Mouse (Mus musculus): ENCODE measurements around the gene Cym. TPM values are rescaled to one million over a fixed set of nuclear protein-coding genes. Genes with fewer than 3 reads are reported as not detected.

Cym gene
- total RNA-seq (2014; rRNA removed) (not detected in 2 replicates), polyA plus RNA-seq (2015; fragmentation: Nextera tagmentation; extraction: Ambion mirVana) (not detected in 2 replicates)

DNA sequence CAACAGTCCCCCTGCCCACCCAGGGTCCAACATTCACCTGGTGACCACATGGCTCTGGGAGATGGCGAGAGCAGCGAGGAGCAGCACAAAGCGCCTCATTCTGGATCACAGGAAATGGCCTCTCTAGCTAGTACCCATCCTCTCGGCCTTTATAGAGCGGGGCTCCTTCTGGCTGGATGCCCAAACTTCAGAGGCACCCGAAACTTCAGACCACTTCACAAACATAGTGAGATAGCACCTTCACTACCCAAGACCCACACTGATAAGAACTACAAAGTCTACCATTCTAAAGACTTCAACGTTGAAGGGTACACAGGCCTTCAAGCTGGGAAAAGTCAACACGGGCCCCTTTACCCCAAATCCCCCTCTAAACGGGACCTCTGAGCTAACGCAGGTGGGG lies at the start of gene Cym:
TSS of gene Cym (minus strand) at position 125 of the 400 bp plus-strand sequence.
- no peak for DNase-seq
- no peaks in the 10 kb centered on the region for H3K36me3 ChIP-seq (ENCODE audit: insufficient read depth)
- no peak within 1 kb of the TSS for H3K9ac ChIP-seq
- WGBS: 91% methylated on average over 10 of the region's 10 CpGs
- no peaks in the 10 kb centered on the region for H3K27me3 ChIP-seq (ENCODE audit: insufficient read depth, low read length)
- TF ChIP-seq CTCF (IDR thresholded peaks at IDR 0.05; ENCODE audit: low read depth): no peak
- no peaks in the 10 kb centered on the region for H3K4me1 ChIP-seq (ENCODE audit: insufficient read depth)
- no peak within 1 kb of the TSS for H3K4me3 ChIP-seq (ENCODE audit: low read depth, low read length)
- no peak within 1 kb of the TSS for H3K27ac ChIP-seq (ENCODE audit: low read depth, low read length)
- no peak for ATAC-seq
- no peak within 1 kb of the TSS for H3K4me2 ChIP-seq (ENCODE audit: low read depth)
- no peaks in the 10 kb centered on the region for H3K9me3 ChIP-seq (ENCODE audit: low read length)

DNA sequence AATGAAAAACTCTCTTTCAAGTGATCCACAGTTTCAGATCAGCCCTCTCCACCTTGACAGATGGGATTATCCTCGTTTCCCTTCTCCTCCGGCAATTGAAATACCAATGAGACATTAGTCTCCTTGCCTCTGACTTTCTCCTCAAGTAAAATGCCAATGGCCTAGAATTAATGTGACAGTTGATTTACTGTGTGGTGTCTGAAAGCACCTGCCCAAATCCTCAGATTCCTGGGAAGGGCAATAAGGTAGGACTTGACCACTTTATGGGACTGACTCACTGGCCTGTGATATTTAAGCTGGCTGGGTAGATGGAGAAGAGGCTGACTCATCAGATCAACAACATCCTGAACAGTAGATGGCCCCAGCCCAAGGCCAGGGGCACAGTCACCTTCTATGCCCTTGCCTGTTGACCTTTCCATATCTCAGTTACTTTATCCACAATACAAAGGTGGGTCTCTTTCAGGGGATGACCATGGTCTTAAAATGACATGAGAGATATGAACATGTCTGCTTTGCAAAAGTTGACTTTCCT lies 45.3 kb upstream of the Cym start:
- no peak for DNase-seq
- Histone ChIP-seq H3K36me3 (ENCODE audit: insufficient read depth) (no peaks in the 10 kb centered on the region), H3K9me3 (ENCODE audit: low read length) (no peaks in the 10 kb centered on the region), H3K27me3 (ENCODE audit: insufficient read depth, low read length) (no peaks in the 10 kb centered on the region), H3K4me1 (ENCODE audit: insufficient read depth) (no peaks in the 10 kb centered on the region), H3K9ac (no peak overlapping the region), H3K4me2 (ENCODE audit: low read depth) (no peak overlapping the region), H3K27ac (ENCODE audit: low read depth, low read length) (no peak overlapping the region), H3K4me3 (ENCODE audit: low read depth, low read length) (no peak overlapping the region)
- WGBS: 64% methylated on average over 2 of the region's 2 CpGs
- TF ChIP-seq CTCF (IDR thresholded peaks at IDR 0.05; ENCODE audit: low read depth): no peak
- no peak for ATAC-seq

DNA sequence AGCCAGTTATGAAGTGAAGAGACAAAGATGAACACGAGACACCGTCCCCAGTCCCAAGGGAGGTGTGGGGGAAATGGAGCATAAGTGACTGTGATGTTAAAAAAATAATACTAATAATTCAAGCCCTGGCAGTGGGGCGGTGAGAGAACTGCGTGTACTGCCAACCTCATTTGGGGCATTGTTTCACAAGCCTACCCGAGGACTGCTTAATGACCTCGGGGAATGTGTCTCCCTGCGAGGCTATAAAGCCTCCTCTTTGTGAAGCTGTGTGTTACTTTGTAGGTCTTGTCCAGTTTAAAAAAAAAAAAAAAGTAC lies 40.3 kb upstream of the Cym start:
- H3K27ac ChIP-seq (ENCODE audit: low read depth, low read length): no peak overlapping the region
- no peaks in the 10 kb centered on the region for H3K36me3 ChIP-seq (ENCODE audit: insufficient read depth)
- TF ChIP-seq CTCF (IDR thresholded peaks at IDR 0.05; ENCODE audit: low read depth): no peak
- 21% methylated on average over 7 of the region's 7 CpGs for WGBS
- no peak overlapping the region for H3K4me3 ChIP-seq (ENCODE audit: low read depth, low read length)
- no peak overlapping the region for H3K9ac ChIP-seq
- H3K27me3 ChIP-seq (ENCODE audit: insufficient read depth, low read length): no peaks in the 10 kb centered on the region
- no peak for DNase-seq
- ATAC-seq: no peak
- no peak overlapping the region for H3K4me2 ChIP-seq (ENCODE audit: low read depth)
- peaks cover 4% of the 10 kb centered on the region; the same call in 1 of the 2 replicates for H3K4me1 ChIP-seq (ENCODE audit: insufficient read depth)
- no peaks in the 10 kb centered on the region for H3K9me3 ChIP-seq (ENCODE audit: low read length)

GRCm38 (mm10) chr3:107260956-107261850 lies 39.7 kb upstream of the Cym start:
- H3K4me1 ChIP-seq (ENCODE audit: insufficient read depth): peaks cover 4% of the 10 kb centered on the region; the same call in 1 of the 2 replicates
- H3K9me3 ChIP-seq (ENCODE audit: low read length): no peaks in the 10 kb centered on the region
- no peak for TF ChIP-seq CTCF (IDR thresholded peaks at IDR 0.05; ENCODE audit: low read depth)
- peak overlapping the region; percentile 29; the same call in 1 of the 2 replicates for H3K27ac ChIP-seq (ENCODE audit: low read depth, low read length)
- no peaks in the 10 kb centered on the region for H3K27me3 ChIP-seq (ENCODE audit: insufficient read depth, low read length)
- no peaks in the 10 kb centered on the region for H3K36me3 ChIP-seq (ENCODE audit: insufficient read depth)
- ATAC-seq (peak; percentile 59), DNase-seq (peak; percentile 17)
- no peak overlapping the region for H3K4me3 ChIP-seq (ENCODE audit: low read depth, low read length)
- no peak overlapping the region for H3K4me2 ChIP-seq (ENCODE audit: low read depth)
- no peak overlapping the region for H3K9ac ChIP-seq
- 36% methylated on average over 8 of the region's 8 CpGs for WGBS

- peak; percentile 49 for DNase-seq
- no peak for TF ChIP-seq CTCF (IDR thresholded peaks at IDR 0.05; ENCODE audit: low read depth)
- Histone ChIP-seq H3K9ac (no peak overlapping the region), H3K27ac (ENCODE audit: low read depth, low read length) (peak overlapping the region; percentile 47), H3K9me3 (ENCODE audit: low read length) (no peaks in the 10 kb centered on the region), H3K4me3 (ENCODE audit: low read depth, low read length) (no peak overlapping the region), H3K27me3 (ENCODE audit: insufficient read depth, low read length) (no peaks in the 10 kb centered on the region), H3K4me2 (ENCODE audit: low read depth) (no peak overlapping the region), H3K36me3 (ENCODE audit: insufficient read depth) (no peaks in the 10 kb centered on the region), H3K4me1 (ENCODE audit: insufficient read depth) (peaks cover 4% of the 10 kb centered on the region; the same call in 1 of the 2 replicates)
- peak; percentile 72 for ATAC-seq
- WGBS: 43% methylated on average over 5 of the region's 5 CpGs
Observed at GRCm38 (mm10) chr3:107257924-107258323, 36.4 kb upstream of the Cym start.

GRCm38 (mm10) chr3:107256724-107257123 lies 35.2 kb upstream of the Cym start:
- H3K27ac ChIP-seq (ENCODE audit: low read depth, low read length): no peak overlapping the region
- H3K9ac ChIP-seq: no peak overlapping the region
- 69% methylated on average over 7 of the region's 7 CpGs for WGBS
- H3K4me1 ChIP-seq (ENCODE audit: insufficient read depth): peaks cover 4% of the 10 kb centered on the region; the same call in 1 of the 2 replicates
- H3K4me2 ChIP-seq (ENCODE audit: low read depth): no peak overlapping the region
- DNase-seq (no peak), ATAC-seq (no peak)
- H3K27me3 ChIP-seq (ENCODE audit: insufficient read depth, low read length): no peaks in the 10 kb centered on the region
- H3K4me3 ChIP-seq (ENCODE audit: low read depth, low read length): no peak overlapping the region
- no peaks in the 10 kb centered on the region for H3K36me3 ChIP-seq (ENCODE audit: insufficient read depth)
- H3K9me3 ChIP-seq (ENCODE audit: low read length): no peaks in the 10 kb centered on the region
- TF ChIP-seq CTCF (IDR thresholded peaks at IDR 0.05; ENCODE audit: low read depth): no peak

DNA sequence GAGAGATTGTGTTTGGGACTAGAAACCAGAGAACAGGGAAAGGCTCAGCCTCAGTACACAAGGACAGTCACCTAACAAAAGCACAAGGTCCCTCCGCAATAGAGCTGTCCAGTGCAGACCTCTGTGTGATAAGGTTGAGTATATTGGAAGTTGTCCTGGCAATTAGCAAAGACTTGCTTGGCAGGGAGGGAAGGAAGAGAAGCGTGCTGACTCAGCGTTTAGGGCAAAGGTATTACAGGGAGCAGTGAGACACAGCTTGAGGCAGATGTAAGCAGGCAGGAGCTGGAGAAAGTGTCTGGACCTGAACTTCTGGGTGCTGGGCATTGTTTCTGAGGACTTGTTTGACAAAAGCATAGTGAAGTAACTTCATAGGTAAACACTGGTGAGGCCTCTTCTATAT lies 34.5 kb upstream of the Cym start:
- no peak for TF ChIP-seq CTCF (IDR thresholded peaks at IDR 0.05; ENCODE audit: low read depth)
- ATAC-seq: no peak
- WGBS: 81% methylated on average over 3 of the region's 3 CpGs
- no peaks in the 10 kb centered on the region for H3K9me3 ChIP-seq (ENCODE audit: low read length)
- H3K27me3 ChIP-seq (ENCODE audit: insufficient read depth, low read length): no peaks in the 10 kb centered on the region
- H3K4me3 ChIP-seq (ENCODE audit: low read depth, low read length): no peak overlapping the region
- no peak overlapping the region for H3K9ac ChIP-seq
- H3K36me3 ChIP-seq (ENCODE audit: insufficient read depth): no peaks in the 10 kb centered on the region
- DNase-seq: no peak
- no peak overlapping the region for H3K4me2 ChIP-seq (ENCODE audit: low read depth)
- no peak overlapping the region for H3K27ac ChIP-seq (ENCODE audit: low read depth, low read length)
- H3K4me1 ChIP-seq (ENCODE audit: insufficient read depth): peaks cover under 1% of the 10 kb centered on the region; the same call in 1 of the 2 replicates
